Mouse (Mus musculus): ENCODE results near the gene Stpg3.

Stpg3 gene

DNA sequence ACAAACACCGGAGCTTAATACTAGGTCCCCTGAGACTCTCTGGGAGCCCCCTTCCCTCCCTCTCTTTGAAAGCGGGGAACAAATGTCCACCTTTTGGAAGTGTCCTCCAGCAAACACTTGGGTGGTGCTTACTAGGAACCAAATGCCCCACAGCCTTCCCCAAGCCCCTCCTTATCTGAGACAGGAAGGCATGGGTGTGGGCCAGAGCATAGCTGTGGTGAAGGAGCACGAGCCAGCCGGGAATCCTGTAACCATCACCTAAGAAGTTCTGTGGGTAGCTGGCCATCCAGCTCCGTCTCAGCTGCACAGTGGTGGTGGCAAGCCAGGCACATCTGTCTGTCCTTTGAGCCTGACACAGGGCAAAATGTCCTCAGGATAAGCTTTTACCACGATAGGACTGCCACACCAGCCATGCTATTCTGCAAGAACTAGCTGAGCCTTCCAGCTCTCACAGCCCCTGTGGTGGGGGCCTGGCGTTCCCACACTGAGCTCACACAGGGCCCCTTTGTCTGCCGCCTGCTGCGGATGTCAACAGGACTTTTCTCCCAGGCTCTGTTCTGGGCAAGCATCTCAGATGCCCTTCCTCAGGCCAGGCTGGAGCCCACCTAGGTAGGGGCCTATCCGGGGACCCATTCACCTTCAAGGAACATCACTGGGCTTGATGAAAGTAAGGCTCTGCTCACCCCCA is 36.0 kb downstream of the Stpg3 start:
- DNase-seq (ENCODE audit: low spot score): peak; percentile 27

DNA sequence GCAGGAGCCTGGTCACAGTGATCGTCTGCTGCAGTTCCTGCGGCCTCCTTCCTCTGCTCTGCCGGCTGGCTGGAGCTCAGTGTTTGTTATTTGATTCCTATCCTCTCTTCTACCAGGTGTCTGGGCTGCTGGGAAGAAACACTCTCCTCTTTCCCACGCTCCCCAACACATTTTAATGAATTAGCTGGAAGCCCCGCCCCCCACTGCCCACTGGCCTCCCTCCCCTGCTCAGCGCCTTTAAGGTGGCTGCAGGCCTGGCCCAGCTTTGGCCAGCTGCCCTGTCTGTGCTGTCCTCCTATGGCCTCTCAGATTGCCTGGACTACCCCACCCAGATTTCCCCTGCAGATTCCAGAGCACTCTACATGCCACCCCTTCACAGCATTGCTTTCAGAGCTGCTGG is 36.8 kb downstream of the Stpg3 start:
- DNase-seq (ENCODE audit: low spot score): peak; percentile 76

DNA sequence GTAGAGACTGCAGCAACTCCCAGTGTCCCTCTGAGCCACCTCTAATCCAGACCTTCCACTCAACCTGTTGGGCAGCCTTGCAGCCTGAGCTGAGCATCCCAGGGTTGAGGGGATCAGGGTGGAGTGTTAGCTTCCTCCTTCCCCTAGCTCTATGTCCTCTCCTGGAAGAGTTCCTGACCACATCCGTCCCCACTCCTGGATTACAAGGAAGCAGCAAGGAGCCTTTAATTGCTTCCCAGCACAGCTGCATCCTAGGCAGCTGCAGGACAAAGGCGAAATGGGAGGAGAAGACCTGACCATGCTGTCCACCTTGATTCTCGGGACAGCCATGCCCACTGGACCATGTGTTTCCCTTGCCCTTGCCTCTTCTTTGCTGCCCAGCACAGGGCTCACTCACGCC is 37.4 kb downstream of the Stpg3 start:
- DNase-seq (ENCODE audit: low spot score): no peak

DNA sequence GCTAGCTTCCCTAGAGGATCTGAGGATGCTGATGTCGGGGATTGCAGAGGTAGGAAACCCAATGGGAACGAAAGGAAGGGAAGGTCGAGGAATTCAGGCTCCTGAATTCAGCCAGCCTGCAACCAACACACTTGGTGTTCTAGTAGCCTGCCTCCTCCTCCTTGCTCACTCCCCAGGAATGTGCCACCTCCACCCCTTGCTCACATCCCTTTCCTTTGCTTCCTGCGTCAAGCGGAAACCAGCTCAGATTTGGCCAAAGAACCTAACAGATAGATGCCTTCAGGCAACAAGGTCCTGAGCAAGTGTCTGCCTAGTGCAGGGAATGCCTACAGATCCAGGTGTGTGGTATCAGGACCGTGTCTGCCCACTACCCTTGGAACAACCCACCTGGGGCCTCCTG is 37.9 kb downstream of the Stpg3 start:
- DNase-seq (ENCODE audit: low spot score): no peak

DNA sequence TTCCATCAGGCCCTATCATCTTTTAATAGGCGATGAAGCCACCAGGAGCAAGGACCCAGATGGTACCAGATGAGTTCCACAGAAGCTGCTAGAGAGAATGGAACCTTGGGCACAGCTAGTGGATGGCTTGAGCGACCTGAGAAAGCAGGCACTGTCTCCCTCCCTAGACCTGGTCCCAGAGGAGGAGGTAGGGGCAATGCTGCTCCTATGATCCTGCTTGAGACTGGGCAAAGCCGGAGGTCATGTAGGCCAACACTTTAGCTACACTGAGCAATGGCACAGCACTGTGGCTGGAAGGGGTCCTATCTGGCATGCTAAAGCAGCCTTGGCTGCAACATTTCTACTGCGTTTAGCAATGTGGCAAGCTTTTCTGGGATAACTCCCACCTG is 38.8 kb downstream of the Stpg3 start:
- DNase-seq (ENCODE audit: low spot score): no peak

DNA sequence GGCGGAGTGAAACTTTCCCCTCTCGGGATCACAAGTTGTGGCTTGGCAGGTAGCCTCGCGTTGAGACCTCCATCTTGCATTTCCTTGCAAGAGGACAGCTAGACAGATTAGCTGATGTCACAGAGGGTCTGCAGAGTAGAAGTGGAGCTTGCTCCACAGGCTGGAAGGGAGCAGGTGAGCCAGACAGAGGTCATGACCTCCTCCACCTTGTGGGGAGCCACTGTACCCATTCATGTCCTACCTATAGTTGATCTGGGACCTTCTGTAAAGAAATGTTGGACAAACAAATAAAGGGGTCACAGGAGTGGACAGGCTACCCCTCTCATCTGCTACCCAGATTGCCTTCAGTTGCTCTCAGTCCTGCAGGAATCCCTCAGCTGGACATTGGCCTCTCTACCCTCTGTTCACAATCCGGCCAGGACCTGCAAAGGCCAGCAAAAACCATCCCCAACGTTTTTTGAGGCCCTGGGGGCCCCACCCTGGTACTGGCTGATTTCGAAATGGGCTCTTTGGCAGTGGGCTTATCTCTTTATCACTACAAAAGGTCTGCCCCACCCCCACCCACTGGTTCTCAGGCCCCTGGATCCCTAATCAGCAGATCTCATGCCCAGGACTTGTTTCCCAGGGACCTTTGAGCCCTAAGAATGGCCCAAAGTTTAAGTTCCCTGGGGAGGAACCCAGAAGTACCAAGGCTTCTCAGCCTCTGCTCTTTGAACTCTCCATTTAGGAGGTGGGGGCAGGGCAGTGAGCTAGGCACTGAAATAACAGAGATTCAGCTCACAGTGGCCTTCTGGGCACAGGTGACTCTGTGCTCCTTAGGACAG is 39.4 kb downstream of the Stpg3 start:
- DNase-seq (ENCODE audit: low spot score): no peak

DNA sequence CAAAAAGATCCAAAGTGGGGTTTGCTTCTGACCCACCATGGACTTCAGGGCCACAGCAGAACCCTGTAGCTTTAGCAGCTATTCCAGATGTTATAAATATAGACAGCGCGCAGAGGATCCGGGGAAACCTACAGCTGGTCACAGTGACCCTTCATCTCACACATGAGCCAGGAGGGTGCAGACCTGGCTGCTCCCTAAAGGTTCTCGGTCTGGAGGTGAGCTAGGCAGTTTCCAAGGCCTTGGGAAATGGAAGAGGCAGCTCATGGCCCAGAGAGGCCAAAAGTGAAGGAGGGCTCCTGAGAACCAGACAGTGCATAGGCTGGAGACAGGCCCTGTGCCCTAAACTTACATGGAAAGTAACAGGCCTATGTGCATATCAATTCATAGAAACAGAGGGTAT is 40.6 kb downstream of the Stpg3 start:
- no peak for DNase-seq (ENCODE audit: low spot score)

DNA sequence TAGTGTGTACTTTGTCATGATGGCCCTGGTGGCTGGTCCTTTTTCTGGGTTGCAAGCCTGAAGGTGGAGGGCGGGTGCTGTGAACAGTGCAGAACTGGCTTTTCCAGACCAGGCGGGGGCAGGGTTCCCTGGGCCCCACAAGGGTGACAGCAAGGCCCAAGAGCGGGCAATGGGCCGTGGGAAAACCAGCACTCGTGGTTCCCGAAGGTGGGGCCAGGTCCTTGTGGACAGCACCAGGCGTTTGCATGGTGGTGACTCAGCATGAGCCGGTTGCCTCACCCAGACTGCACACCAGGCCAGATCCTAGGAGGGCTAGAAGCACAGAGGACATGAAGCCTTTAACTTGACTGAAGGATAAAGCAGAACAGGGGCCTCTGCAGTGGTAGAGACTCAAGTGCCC is 41.8 kb downstream of the Stpg3 start:
- DNase-seq (ENCODE audit: low spot score): no peak

DNA sequence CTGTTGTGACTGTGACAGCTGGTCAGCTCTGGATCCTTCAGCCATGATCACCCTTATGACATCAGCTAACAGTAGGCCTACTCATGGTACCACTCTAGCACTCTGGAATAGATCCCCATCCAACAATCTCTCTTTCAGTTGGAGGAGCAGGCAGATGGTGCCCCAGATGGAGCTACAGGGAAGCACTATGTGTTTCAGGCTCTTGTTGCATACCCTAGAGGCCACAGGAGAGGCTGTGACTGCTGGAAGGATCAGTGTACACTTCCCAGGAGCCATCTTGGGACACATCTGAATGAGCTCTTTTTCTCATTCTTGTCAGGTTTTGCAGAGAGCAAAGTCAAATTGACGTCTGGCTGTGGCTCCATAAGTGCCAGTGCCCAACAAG is 42.7 kb downstream of the Stpg3 start:
- no peak for DNase-seq (ENCODE audit: low spot score)

DNA sequence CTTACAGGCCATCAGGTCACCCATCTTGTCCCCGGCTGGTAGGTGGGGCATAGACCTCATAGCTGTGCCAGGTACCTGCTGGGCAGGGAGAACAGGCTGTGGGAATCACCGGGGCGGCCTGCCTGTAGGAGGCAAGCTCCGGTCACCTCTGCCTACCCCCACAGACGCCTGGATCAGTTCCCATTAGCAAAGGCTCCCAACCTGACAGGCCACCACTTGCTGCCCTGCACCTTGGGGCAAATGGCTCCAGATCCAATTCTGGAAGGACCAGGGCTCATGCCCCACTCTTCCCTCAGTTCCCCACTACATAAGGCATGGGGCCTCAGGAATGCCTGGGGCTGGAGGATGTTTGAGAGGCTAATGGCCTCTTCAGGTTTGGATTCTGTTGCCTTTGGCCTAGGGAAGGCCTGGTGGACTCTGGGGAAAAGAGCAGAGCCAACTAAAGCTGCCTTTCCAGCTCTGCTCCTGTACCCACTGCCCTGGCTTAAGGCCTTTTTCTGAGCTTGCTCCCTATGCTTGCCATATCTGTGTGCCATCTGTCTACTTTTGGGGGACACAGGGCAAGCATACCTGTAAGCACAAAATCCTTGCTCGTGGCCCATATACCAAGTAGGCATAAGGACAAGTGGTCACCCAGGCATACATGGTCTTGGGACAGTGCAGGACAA is 43.2 kb downstream of the Stpg3 start:
- DNase-seq (ENCODE audit: low spot score): no peak

DNA sequence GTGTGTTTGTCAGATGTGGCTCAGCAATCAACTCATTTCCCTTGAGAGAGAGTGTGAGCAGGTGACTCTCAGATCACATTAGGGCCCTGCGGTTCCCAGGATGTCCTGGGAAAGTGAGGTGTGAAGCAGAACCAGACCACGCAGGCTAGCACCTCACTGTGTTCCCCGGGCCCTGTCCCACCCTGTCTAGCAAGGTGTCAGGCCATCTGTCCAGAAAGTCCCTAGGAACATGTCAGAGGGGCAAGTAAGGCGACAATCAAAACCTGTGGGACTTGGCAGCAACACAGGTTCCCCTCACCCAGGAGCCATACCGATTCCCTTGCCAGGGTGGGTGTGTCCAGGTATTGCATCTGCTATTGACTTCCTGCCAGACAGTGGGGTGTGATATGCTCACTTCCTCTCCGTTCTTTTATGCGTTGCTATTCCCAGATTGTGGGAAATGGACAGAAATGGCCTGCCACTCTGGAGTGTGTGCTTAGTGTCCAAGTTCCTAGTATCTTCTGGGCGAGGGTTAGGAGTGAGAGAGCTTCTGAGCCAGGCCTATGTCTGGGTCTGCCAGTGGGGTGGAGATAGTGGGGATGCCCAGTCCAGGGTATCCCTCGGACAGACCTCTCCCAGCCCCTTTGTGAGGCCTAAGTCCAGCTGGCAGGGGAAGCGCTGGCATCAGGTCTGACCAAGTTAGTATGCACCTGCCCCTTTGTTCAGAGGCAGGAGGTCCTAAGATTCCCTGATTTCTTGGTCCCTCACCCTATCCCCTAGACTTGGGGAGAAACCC is 43.9 kb downstream of the Stpg3 start:
- no peak for DNase-seq (ENCODE audit: low spot score)

DNA sequence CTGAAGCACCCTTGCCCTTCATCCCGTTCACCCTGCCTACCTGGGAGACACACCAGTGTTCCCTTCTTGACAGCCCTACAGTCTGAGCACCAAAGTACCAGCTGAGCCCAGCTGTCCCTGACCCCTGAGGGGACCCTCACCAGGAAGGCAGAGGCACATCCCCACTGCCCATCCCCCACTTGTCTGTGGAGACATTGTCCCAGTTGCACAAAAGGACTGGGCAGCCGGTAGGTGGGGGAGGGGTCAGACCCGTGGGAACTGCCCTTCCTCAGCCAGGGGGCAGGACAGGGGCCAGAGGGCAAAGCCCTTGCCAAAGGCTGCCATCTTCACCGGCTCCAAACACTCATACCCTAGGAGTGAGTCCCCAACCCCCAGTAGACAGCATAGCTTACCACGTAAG is 44.7 kb downstream of the Stpg3 start:
- peak; percentile 83 for DNase-seq (ENCODE audit: low spot score)

DNA sequence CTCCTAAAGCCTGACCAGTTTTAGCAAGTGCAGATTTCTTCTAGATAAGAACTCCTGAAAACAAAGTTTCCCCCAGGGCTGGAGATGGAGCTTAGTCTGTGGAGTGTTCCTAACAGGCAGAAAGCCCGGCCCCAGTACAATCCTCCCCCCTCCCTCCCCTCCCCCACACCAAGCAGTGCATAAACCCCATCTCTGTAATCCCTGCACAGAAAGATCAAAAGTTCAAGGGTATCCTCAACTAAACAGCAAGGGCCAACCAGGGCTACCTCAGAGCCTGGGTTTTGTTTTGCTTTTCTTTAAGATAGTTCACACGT is 45.8 kb downstream of the Stpg3 start:
- no peak for DNase-seq (ENCODE audit: low spot score)

DNA sequence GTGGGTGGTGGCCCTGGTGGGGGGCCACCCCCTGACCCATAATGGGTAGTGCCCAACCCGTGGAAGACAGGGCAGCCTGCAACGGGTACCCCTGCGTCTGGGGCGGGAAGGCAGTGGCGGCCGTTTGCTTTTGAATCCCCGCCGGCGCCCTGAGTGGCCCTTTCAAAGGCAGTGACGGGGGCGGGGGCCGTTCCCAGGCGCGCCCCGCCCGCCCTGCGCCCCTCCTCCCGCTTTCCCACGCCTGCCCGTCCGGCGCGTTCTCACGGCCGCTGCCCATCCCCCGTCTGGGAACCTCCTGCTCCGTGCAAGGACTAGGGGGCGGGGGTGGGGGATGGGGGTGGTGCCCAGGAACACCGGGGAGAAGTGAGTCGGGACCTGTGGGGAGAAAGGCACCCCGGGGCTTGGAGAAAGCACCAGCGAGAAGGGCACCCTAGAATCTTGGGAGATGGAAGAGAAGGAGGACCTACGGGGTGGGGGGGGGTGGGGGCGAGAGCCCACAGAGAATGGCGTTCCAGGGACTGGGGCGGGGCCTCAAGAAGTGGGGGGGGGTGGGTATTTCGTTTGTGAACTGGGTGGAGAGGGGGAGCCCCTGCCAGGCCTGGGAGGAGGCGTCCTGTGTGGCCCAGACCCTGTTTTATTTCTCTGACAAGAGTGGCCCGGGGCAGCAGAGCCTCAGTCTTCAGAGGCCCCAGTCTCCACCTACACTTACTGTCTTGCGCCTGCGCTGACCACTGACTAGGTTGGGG is 46.3 kb downstream of the Stpg3 start:
- peak; percentile 87 for DNase-seq (ENCODE audit: low spot score)

DNA sequence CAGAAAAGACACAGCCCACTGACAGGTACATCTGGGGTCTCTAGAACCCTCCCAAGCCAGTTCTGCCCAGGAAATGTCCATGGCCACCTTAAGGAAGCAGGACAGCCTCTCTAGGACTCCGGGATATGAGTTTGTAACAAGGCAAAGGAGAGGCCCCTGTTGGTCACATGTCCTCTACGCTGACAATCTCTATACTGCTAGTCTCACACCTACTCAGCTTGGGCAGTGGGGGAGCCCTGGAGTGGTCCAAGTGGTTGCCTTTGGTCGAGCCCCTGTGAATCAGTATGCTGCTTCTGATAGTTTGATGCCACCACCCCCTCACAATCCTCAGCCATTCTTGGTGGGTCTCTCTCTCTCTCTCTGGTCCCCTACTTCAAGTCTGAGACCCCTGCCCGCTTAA is 47.0 kb downstream of the Stpg3 start:
- peak; percentile 33 for DNase-seq (ENCODE audit: low spot score)

Measured in embryo, embryonic 10 days (tissue).